Mouse (Mus musculus): Measurements from ENCODE around the gene 2310011J03Rik. TPM values are rescaled to one million over a fixed set of nuclear protein-coding genes. Genes with fewer than 3 reads are reported as not detected.
A peak's percentile ranks its signal among the peaks of the same experiment; 100 is the strongest.

Gene 2310011J03Rik
- polyA plus RNA-seq, 1 experiment from 2014 or later, result 20.5 TPM

- 78% methylated on average over 8 of the region's 8 CpGs for WGBS (ENCODE audit: missing documents)
- no peak overlapping the region for H3K4me3 ChIP-seq (ENCODE audit: inconsistent target)
These were observed 22.7 kb downstream of the 2310011J03Rik start for GRCm38 (mm10) chr10:80297526-80298133.

GRCm38 (mm10) chr10:80296824-80297223, 23.5 kb downstream of the 2310011J03Rik start:
- Histone ChIP-seq H3K4me3 (ENCODE audit: inconsistent target) (no peak overlapping the region), H3K36me3 (ENCODE audit: inconsistent target) (peaks cover 10% of the 10 kb centered on the region), H3K27ac (no peak overlapping the region), H3K79me2 (ENCODE audit: inconsistent target) (peaks cover 13% of the 10 kb centered on the region)
- WGBS (ENCODE audit: missing documents), result 90% methylated on average over 5 of the region's 5 CpGs

More at GRCm38 (mm10) chr10:80297526-80298133, 22.7 kb downstream of the 2310011J03Rik start:
- H3K79me2 ChIP-seq (ENCODE audit: inconsistent target), result peaks cover 11% of the 10 kb centered on the region
- H3K27ac ChIP-seq, result no peak overlapping the region
- peaks cover 10% of the 10 kb centered on the region for H3K36me3 ChIP-seq (ENCODE audit: inconsistent target)

- Histone ChIP-seq H3K4me3 (ENCODE audit: inconsistent target) (no peak within 1 kb of the TSS; the same call in 1 of the 2 replicates), H3K79me2 (ENCODE audit: inconsistent target) (peaks cover 13% of the 10 kb centered on the region), H3K27ac (no peak within 1 kb of the TSS), H3K36me3 (ENCODE audit: inconsistent target) (peaks cover 10% of the 10 kb centered on the region)
- WGBS (ENCODE audit: missing documents), result 9% methylated on average over 23 of the region's 26 CpGs
These were observed 24.5 kb downstream of the 2310011J03Rik start, which contains the start of gene Apc2 for GRCm38 (mm10) chr10:80295618-80296425. Gene Apc2, plus strand, starts transcription at chr10:80295977.

GRCm38 (mm10) chr10:80294788-80295303, 25.5 kb downstream of the 2310011J03Rik start:
- Histone ChIP-seq H3K4me3 (ENCODE audit: inconsistent target) (no peak overlapping the region), H3K79me2 (ENCODE audit: inconsistent target) (peaks cover 13% of the 10 kb centered on the region), H3K36me3 (ENCODE audit: inconsistent target) (peaks cover 10% of the 10 kb centered on the region), H3K27ac (no peak overlapping the region)
- 78% methylated on average over 7 of the region's 7 CpGs for WGBS (ENCODE audit: missing documents)

GRCm38 (mm10) chr10:80294311-80294710, 26.0 kb downstream of the 2310011J03Rik start:
- H3K27ac ChIP-seq, result no peak overlapping the region
- peaks cover 13% of the 10 kb centered on the region for H3K79me2 ChIP-seq (ENCODE audit: inconsistent target)
- 95% methylated on average over 4 of the region's 4 CpGs for WGBS (ENCODE audit: missing documents)
- H3K36me3 ChIP-seq (ENCODE audit: inconsistent target), result peaks cover 10% of the 10 kb centered on the region
- H3K4me3 ChIP-seq (ENCODE audit: inconsistent target), result no peak overlapping the region

GRCm38 (mm10) chr10:80293325-80293724, 27.0 kb downstream of the 2310011J03Rik start:
- 20% methylated on average over 14 of the region's 14 CpGs for WGBS (ENCODE audit: missing documents)
- peaks cover 10% of the 10 kb centered on the region for H3K36me3 ChIP-seq (ENCODE audit: inconsistent target)
- H3K27ac ChIP-seq, result peak overlapping the region; percentile 72
- peak overlapping the region; percentile 95 for H3K4me3 ChIP-seq (ENCODE audit: inconsistent target)
- peaks cover 13% of the 10 kb centered on the region for H3K79me2 ChIP-seq (ENCODE audit: inconsistent target)

- Histone ChIP-seq H3K79me2 (ENCODE audit: inconsistent target) (peaks cover 13% of the 10 kb centered on the region), H3K27ac (peak within 1 kb of the TSS; percentile 72), H3K36me3 (ENCODE audit: inconsistent target) (peaks cover 10% of the 10 kb centered on the region), H3K4me3 (ENCODE audit: inconsistent target) (peak within 1 kb of the TSS; percentile 95)
- WGBS (ENCODE audit: missing documents), result under 1% methylated on average over 72 of the region's 72 CpGs
These were observed 27.8 kb downstream of the 2310011J03Rik start, which contains the start of gene Rps15 for GRCm38 (mm10) chr10:80292251-80293146. Gene Rps15, plus strand, starts transcription at chr10:80292453.

- no peak overlapping the region for H3K4me3 ChIP-seq (ENCODE audit: inconsistent target)
- WGBS (ENCODE audit: missing documents), result 74% methylated on average over 8 of the region's 8 CpGs
- no peak overlapping the region for H3K27ac ChIP-seq
- peaks cover 25% of the 10 kb centered on the region for H3K36me3 ChIP-seq (ENCODE audit: inconsistent target)
- H3K79me2 ChIP-seq (ENCODE audit: inconsistent target), result peaks cover 12% of the 10 kb centered on the region
These were observed 31.7 kb downstream of the 2310011J03Rik start for GRCm38 (mm10) chr10:80288657-80289056.

GRCm38 (mm10) chr10:80288097-80288496, 32.2 kb downstream of the 2310011J03Rik start:
- Histone ChIP-seq H3K79me2 (ENCODE audit: inconsistent target) (peaks cover 6% of the 10 kb centered on the region), H3K36me3 (ENCODE audit: inconsistent target) (peaks cover 31% of the 10 kb centered on the region), H3K27ac (no peak overlapping the region), H3K4me3 (ENCODE audit: inconsistent target) (no peak overlapping the region)
- 95% methylated on average over 11 of the region's 12 CpGs for WGBS (ENCODE audit: missing documents)

- WGBS (ENCODE audit: missing documents), result 76% methylated on average over 9 of the region's 15 CpGs
- Histone ChIP-seq H3K36me3 (ENCODE audit: inconsistent target) (peaks cover 44% of the 10 kb centered on the region), H3K4me3 (ENCODE audit: inconsistent target) (no peak overlapping the region), H3K27ac (no peak overlapping the region), H3K79me2 (ENCODE audit: inconsistent target) (no peaks in the 10 kb centered on the region)
These were observed 34.9 kb downstream of the 2310011J03Rik start for GRCm38 (mm10) chr10:80285222-80286070.

GRCm38 (mm10) chr10:80282481-80283441, 37.6 kb downstream of the 2310011J03Rik start:
- WGBS (ENCODE audit: missing documents), result 90% methylated on average over 20 of the region's 20 CpGs
- no peak overlapping the region for H3K27ac ChIP-seq
- H3K79me2 ChIP-seq (ENCODE audit: inconsistent target), result no peaks in the 10 kb centered on the region
- H3K36me3 ChIP-seq (ENCODE audit: inconsistent target), result peaks cover 69% of the 10 kb centered on the region
- H3K4me3 ChIP-seq (ENCODE audit: inconsistent target), result no peak overlapping the region

- Histone ChIP-seq H3K36me3 (ENCODE audit: inconsistent target) (peaks cover 77% of the 10 kb centered on the region), H3K27ac (no peak overlapping the region), H3K4me3 (ENCODE audit: inconsistent target) (no peak overlapping the region), H3K79me2 (ENCODE audit: inconsistent target) (no peaks in the 10 kb centered on the region)
- WGBS (ENCODE audit: missing documents), result 75% methylated on average over 6 of the region's 8 CpGs
These were observed 38.4 kb downstream of the 2310011J03Rik start for GRCm38 (mm10) chr10:80281921-80282371.
